Mouse (Mus musculus) kidney, postnatal 0 days (tissue): Measurements from ENCODE around the gene Tmtc2. TPM values are rescaled to one million over a fixed set of nuclear protein-coding genes. Genes with fewer than 3 reads are reported as not detected.

Experiments used
- ATAC-seq: fragments of 200-750 bp; cut with Nextera tagmentation; replicated peaks from 2 replicates; pipeline ENCODE4 v1.8.0; 2017; ENCODE audit warnings: low read depth, moderate number of reproducible peaks, moderate TSS enrichment, moderate library complexity; ENCODE audit not compliant: low FRiP score
- DNase-seq: peaks from one replicate; pipeline ENCODE4 v3.0.0-alpha.2; 2016; ENCODE audit warnings: low spot score
- H3K27ac ChIP-seq: fragments of 300-500 bp; sonication (generic); 2 replicates; pipeline ENCODE4 v1.5.1; 2014; ENCODE audit warnings: mild to moderate bottlenecking
- H3K27me3 ChIP-seq: fragments of 300-500 bp; sonication (generic); 2 replicates; pipeline ENCODE4 v1.6.1; 2014; ENCODE audit warnings: low read length, mixed read lengths; ENCODE audit not compliant: insufficient read depth
- H3K36me3 ChIP-seq: fragments of 300-500 bp; sonication (generic); 2 replicates; pipeline ENCODE4 v1.6.1; 2014; ENCODE audit warnings: low read length, mixed read lengths; ENCODE audit not compliant: insufficient read depth
- H3K4me1 ChIP-seq: fragments of 300-500 bp; sonication (generic); replicated peaks from 2 replicates; pipeline ENCODE4 v1.6.1; 2014; ENCODE audit warnings: antibody characterized with exemption, low read length, mixed read lengths; ENCODE audit not compliant: insufficient read depth
- H3K4me2 ChIP-seq: fragments of 300-500 bp; sonication (generic); 2 replicates; pipeline ENCODE4 v1.6.1; 2014; ENCODE audit warnings: mild to moderate bottlenecking, low read length, moderate library complexity, mixed read lengths
- H3K4me3 ChIP-seq: fragments of 300-500 bp; sonication (generic); replicated peaks from 2 replicates; pipeline ENCODE4 v1.5.1; 2014; ENCODE audit warnings: low read depth, low read length
- H3K9ac ChIP-seq: fragments of 300-500 bp; sonication (generic); 2 replicates; pipeline ENCODE4 v1.6.1; 2014; ENCODE audit warnings: low read depth, low read length
- H3K9me3 ChIP-seq: fragments of 300-500 bp; sonication (generic); replicated peaks from 2 replicates; pipeline ENCODE4 v1.6.1; 2016; ENCODE audit warnings: low read length, inconsistent platforms, mixed read lengths
- CTCF ChIP-seq: IDR thresholded peaks from 2 replicates; pipeline ENCODE4 v1.5.1; 2016; ENCODE audit warnings: antibody characterized with exemption, low read depth, mild to moderate bottlenecking, moderate library complexity
- WGBS: fragments of 180-500 bp; shearing (Covaris S2); extraction: QIAGEN DNeasy Blood & Tissue Kit; methylation state at CpG from one replicate; pipeline ENCODE4 v1.1.7; 2014; 5-methylcytosine and 5-hydroxymethylcytosine counted together
- polyA plus RNA-seq: library from polyadenylated mRNA; unstranded; fragments of >200 nt; fragmentation: Nextera tagmentation; extraction: Ambion mirVana; gene quantifications from 2 replicates; pipeline ENCODE4 v1.2.1, GENCODE M21; 2015

Tmtc2 gene
- polyA plus RNA-seq, 1 experiment from 2014 or later: 5.2 TPM

DNA sequence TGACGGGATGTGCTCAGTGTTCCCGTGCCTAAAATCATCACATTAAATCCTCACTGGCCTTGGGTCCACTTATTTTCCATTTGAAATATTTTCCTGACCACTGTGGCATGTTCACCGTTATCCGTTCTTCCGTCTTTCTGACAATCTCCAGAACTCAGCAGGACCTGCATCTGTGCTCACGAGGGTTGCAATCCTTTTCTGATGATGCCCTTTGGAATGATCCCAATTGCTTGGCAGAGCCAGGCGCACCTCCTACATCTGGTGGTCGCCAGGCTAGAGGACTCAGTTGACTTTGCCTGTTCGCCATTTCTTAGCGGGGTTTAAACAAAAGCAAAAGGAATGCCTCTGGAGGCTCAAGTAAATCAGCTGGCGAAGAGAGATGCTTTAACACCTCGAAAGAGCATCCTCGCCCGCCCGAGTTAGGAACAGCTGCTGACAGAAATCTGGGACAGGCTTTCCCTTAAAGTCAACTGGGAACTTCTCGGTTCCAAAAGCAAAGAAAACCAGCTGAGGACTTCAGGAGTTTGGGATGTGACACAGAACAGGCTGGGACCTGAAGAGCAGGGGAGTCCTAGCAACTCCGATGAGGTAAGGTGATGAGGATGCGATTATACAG is 96.5 kb downstream of the Tmtc2 start:
- TF ChIP-seq CTCF: no peak
- Histone ChIP-seq H3K9ac (no peak overlapping the region), H3K4me2 (no peak overlapping the region), H3K27ac (no peak overlapping the region), H3K27me3 (no peaks in the 10 kb centered on the region), H3K9me3 (no peaks in the 10 kb centered on the region), H3K36me3 (no peaks in the 10 kb centered on the region), H3K4me1 (no peaks in the 10 kb centered on the region; the same call in 1 of the 2 replicates), H3K4me3 (no peak overlapping the region)
- no peak for ATAC-seq
- no peak for DNase-seq
- WGBS: 89% methylated on average over 18 of the region's 18 CpGs

DNA sequence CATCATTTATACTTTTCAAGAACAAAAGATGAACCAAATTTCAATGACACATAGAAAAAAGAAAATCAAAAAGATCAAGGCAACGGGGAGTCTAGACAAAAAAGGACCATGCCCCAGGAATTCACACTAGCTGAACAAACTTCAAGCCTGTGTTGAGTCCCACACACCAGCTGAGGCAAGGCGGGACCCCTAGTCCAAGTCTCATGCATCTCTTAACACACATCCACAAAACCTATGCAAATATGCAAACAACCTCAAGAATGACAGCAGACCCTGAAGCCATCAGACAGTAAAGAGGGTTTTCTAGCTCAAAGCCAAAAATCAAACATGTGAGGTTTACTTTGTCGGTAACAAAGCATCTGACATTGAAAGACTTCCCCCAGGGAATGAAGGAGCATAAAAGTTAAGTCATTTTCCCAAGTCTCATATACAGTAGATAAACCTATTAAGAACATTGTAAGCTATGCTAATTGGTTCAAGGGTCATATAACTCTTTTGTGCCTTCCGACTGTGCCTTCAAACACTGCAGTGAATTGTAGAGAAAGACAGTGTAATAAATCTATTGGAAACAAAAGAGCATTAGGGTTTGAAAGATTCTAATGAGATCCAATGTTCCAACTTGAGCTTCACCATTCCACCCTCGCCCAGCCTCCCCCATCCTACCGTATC is 100.0 kb downstream of the Tmtc2 start:
- no peak for TF ChIP-seq CTCF
- no peak overlapping the region for H3K9ac ChIP-seq
- DNase-seq (no peak), ATAC-seq (no peak)
- WGBS: 76% methylated on average over 6 of the region's 6 CpGs
- H3K36me3 ChIP-seq: no peaks in the 10 kb centered on the region
- H3K4me3 ChIP-seq: no peak overlapping the region
- no peaks in the 10 kb centered on the region for H3K9me3 ChIP-seq
- no peaks in the 10 kb centered on the region for H3K4me1 ChIP-seq
- no peaks in the 10 kb centered on the region for H3K27me3 ChIP-seq
- no peak overlapping the region for H3K27ac ChIP-seq
- no peak overlapping the region for H3K4me2 ChIP-seq

GRCm38 (mm10) chr10:105464378-105464777 is 109.9 kb downstream of the Tmtc2 start:
- TF ChIP-seq CTCF: no peak
- Histone ChIP-seq H3K27ac (no peak overlapping the region), H3K4me2 (no peak overlapping the region), H3K9ac (no peak overlapping the region), H3K4me1 (no peaks in the 10 kb centered on the region), H3K9me3 (no peaks in the 10 kb centered on the region), H3K27me3 (no peaks in the 10 kb centered on the region), H3K4me3 (no peak overlapping the region), H3K36me3 (no peaks in the 10 kb centered on the region)
- ATAC-seq (no peak), DNase-seq (no peak)
- WGBS: 67% methylated on average over 4 of the region's 4 CpGs

DNA sequence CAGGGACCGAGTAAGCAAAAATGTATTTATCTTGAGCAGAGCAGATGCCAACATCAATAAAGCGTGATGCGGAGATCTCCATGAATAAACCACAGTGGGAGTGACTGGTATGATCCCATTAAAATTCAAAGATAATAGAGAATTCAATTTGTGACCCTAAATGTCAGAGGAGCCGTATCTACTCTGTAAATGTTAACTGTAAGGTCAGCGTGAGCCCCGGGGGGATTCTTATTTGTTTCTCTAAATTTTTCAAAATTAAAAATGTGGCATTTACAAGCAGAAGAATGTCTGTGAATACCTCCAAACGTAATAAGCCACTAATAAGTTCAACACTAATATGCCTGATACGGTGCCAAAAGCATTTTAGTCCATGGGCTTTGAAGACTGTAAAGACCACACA is 120.8 kb downstream of the Tmtc2 start:
- 61% methylated on average over 8 of the region's 8 CpGs for WGBS
- H3K4me2 ChIP-seq: no peak overlapping the region
- no peak for TF ChIP-seq CTCF
- ATAC-seq (no peak), DNase-seq (peak; percentile 56)
- no peaks in the 10 kb centered on the region for H3K4me1 ChIP-seq
- H3K27ac ChIP-seq: no peak overlapping the region
- H3K9me3 ChIP-seq: no peaks in the 10 kb centered on the region
- no peaks in the 10 kb centered on the region for H3K36me3 ChIP-seq
- H3K27me3 ChIP-seq: no peaks in the 10 kb centered on the region
- no peak overlapping the region for H3K9ac ChIP-seq
- no peak overlapping the region for H3K4me3 ChIP-seq

DNA sequence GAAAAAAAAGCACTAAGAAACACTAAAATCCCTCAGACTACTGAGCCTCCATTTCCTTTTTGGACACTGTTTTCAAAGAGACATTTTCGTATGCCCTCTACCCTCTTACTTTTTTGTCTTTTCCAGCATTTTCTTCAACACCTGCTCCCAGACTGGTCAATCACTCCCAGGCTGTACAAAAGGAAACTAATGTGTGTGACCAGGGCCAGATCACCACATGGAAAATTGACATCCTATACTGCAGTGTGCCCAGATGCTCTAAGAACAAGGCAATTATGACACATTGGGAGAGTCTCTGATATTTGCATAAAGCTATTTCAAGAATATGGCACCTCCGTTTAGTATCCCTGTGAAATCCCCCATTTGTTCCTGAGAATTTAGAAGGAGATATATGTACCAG is 127.1 kb downstream of the Tmtc2 start:
- Histone ChIP-seq H3K27me3 (no peaks in the 10 kb centered on the region), H3K9me3 (no peaks in the 10 kb centered on the region), H3K9ac (no peak overlapping the region), H3K4me2 (no peak overlapping the region), H3K36me3 (no peaks in the 10 kb centered on the region), H3K27ac (no peak overlapping the region), H3K4me1 (no peaks in the 10 kb centered on the region), H3K4me3 (no peak overlapping the region)
- ATAC-seq (no peak), DNase-seq (no peak)
- no peak for TF ChIP-seq CTCF
- 94% methylated on average over 2 of the region's 2 CpGs for WGBS

GRCm38 (mm10) chr10:105444309-105444708 is 129.9 kb downstream of the Tmtc2 start:
- ATAC-seq (peak; percentile 43; the same call in 1 of the 2 replicates), DNase-seq (peak; percentile 44)
- H3K4me1 ChIP-seq: no peaks in the 10 kb centered on the region
- no peaks in the 10 kb centered on the region for H3K9me3 ChIP-seq
- no peak overlapping the region for H3K9ac ChIP-seq
- H3K27ac ChIP-seq: no peak overlapping the region
- no peak overlapping the region for H3K4me2 ChIP-seq
- WGBS: 35% methylated on average over 3 of the region's 3 CpGs
- no peaks in the 10 kb centered on the region for H3K27me3 ChIP-seq
- no peak for TF ChIP-seq CTCF
- no peak overlapping the region for H3K4me3 ChIP-seq
- H3K36me3 ChIP-seq: no peaks in the 10 kb centered on the region
